8 mouse cellular contexts compared by ENCODE assay signal in genomic region chr5:146844945-146845365, GRCm38 (mm10). TPM values are rescaled to one million over a fixed set of nuclear protein-coding genes. Genes with fewer than 3 reads are reported as not detected.
DNase-seq lines count a peak whose midpoint lies in the region; ATAC-seq and TF ChIP-seq lines count a peak whose summit lies in the region.

Gene Rasl11a (plus strand): TSS chr5:146845071.

- no peaks in the 10 kb centered on the region for H3K9me3 ChIP-seq in G1E (replicated peaks)
- no peaks in the 10 kb centered on the region for H3K9me3 ChIP-seq in forebrain, embryonic 14.5 days (replicated peaks; ENCODE audit: control insufficient read depth, low read length)
- H3K9me3 ChIP-seq in heart, postnatal 0 days (replicated peaks; ENCODE audit: control insufficient read depth, low read length): no peaks in the 10 kb centered on the region
- H3K9me3 ChIP-seq in liver, embryonic 14.5 days (ENCODE audit: control insufficient read depth, low read length): no peaks in the 10 kb centered on the region
- H3K9me3 ChIP-seq in neural tube, embryonic 11.5 days (ENCODE audit: control insufficient read depth, low read length): no peaks in the 10 kb centered on the region

- H3K9ac ChIP-seq in forebrain, embryonic 14.5 days (ENCODE audit: low read length): peak within 1 kb of the TSS; percentile 69
- peak within 1 kb of the TSS; percentile 12 for H3K9ac ChIP-seq in heart, postnatal 0 days (replicated peaks; ENCODE audit: low read depth, low read length)
- peak within 1 kb of the TSS; percentile 16 for H3K9ac ChIP-seq in liver, embryonic 14.5 days (replicated peaks)
- H3K9ac ChIP-seq in neural tube, embryonic 11.5 days (ENCODE audit: low read length): peak within 1 kb of the TSS; percentile 81

- peaks cover 3% of the 10 kb centered on the region; the same call in 1 of the 2 replicates for H3K27me3 ChIP-seq in G1E (ENCODE audit: insufficient read depth, low read length)
- no peaks in the 10 kb centered on the region for H3K27me3 ChIP-seq in forebrain, embryonic 14.5 days (replicated peaks; ENCODE audit: control insufficient read depth, insufficient read depth, low read length)
- H3K27me3 ChIP-seq in heart, postnatal 0 days (ENCODE audit: control insufficient read depth, insufficient read depth, low read length): no peaks in the 10 kb centered on the region
- H3K27me3 ChIP-seq in liver, embryonic 14.5 days (ENCODE audit: control insufficient read depth, insufficient read depth, low read length): peaks cover 33% of the 10 kb centered on the region
- no peaks in the 10 kb centered on the region for H3K27me3 ChIP-seq in neural tube, embryonic 11.5 days (ENCODE audit: control insufficient read depth, insufficient read depth, low read length)

- peak; percentile 83 for DNase-seq in G1E (ENCODE audit: low spot score)
- peak; percentile 71 to 78 for DNase-seq in cerebellum, adult 18-20 months
- peak; percentile 91 for DNase-seq in forebrain, embryonic 14.5 days (ENCODE audit: low spot score)
- peak; percentile 81 for DNase-seq in heart, postnatal 0 days (ENCODE audit: low spot score)
- DNase-seq in kidney, postnatal 25 days: peak; percentile 87 to 91
- DNase-seq in liver, embryonic 14.5 days (ENCODE audit: low read depth in 3 of 3, low spot score in 3 of 3): peak in 1 of 3 experiments; percentile 55
- DNase-seq in neural tube, embryonic 11.5 days (ENCODE audit: low spot score): peak; percentile 89
- DNase-seq in testis, postnatal 10 days (ENCODE audit: low spot score): peak; percentile 84

- H3K4me1 ChIP-seq in G1E (ENCODE audit: insufficient read depth, low read depth, low read length): peaks cover 45% of the 10 kb centered on the region
- peaks cover 8% of the 10 kb centered on the region for H3K4me1 ChIP-seq in forebrain, embryonic 14.5 days (ENCODE audit: control insufficient read depth, insufficient read depth, low read length)
- peaks cover 12% of the 10 kb centered on the region; the same call in 1 of the 2 replicates for H3K4me1 ChIP-seq in heart, postnatal 0 days (ENCODE audit: control insufficient read depth, insufficient read depth)
- no peaks in the 10 kb centered on the region; a peak in 2 of 4 replicates for H3K4me1 ChIP-seq in liver, embryonic 14.5 days (replicated peaks; ENCODE audit: control insufficient read depth in 2 of 2, insufficient read depth in 2 of 2, low read length in 1 of 2)
- H3K4me1 ChIP-seq in neural tube, embryonic 11.5 days (ENCODE audit: control insufficient read depth, insufficient read depth, low read length): peaks cover 3% of the 10 kb centered on the region; the same call in 1 of the 2 replicates

- H3K4me3 ChIP-seq in G1E (ENCODE audit: low read depth, low read length): peak within 1 kb of the TSS; percentile 93
- peak within 1 kb of the TSS; percentile 55 for H3K4me3 ChIP-seq in forebrain, embryonic 14.5 days (ENCODE audit: low read depth, low read length)
- peak within 1 kb of the TSS; percentile 55 for H3K4me3 ChIP-seq in heart, postnatal 0 days (ENCODE audit: low read depth, low read length)
- peak within 1 kb of the TSS; percentile 45 to 50 for H3K4me3 ChIP-seq in liver, embryonic 14.5 days (ENCODE audit: insufficient read depth in 1 of 2, low read depth in 2 of 2, low read length in 2 of 2)
- H3K4me3 ChIP-seq in neural tube, embryonic 11.5 days (ENCODE audit: low read depth, low read length): peak within 1 kb of the TSS; percentile 72

- H3K4me2 ChIP-seq in forebrain, embryonic 14.5 days (ENCODE audit: low read length): peak within 1 kb of the TSS; percentile 92
- peak within 1 kb of the TSS; percentile 91 for H3K4me2 ChIP-seq in heart, postnatal 0 days (ENCODE audit: low read depth, low read length)
- H3K4me2 ChIP-seq in liver, embryonic 14.5 days (ENCODE audit: low read depth): peak within 1 kb of the TSS; percentile 77
- H3K4me2 ChIP-seq in neural tube, embryonic 11.5 days (ENCODE audit: low read depth): peak within 1 kb of the TSS; percentile 63

- WGBS in forebrain, embryonic 14.5 days: 0% methylated on average over 40 of the region's 40 CpGs
- WGBS in heart, postnatal 0 days: under 1% methylated on average over 40 of the region's 40 CpGs
- WGBS in liver, embryonic 14.5 days (ENCODE audit: insufficient replicate concordance): under 1% methylated on average over 40 of the region's 40 CpGs
- 0% methylated on average over 36 of the region's 40 CpGs for WGBS in neural tube, embryonic 11.5 days

- no peak for TF ChIP-seq EP300 in heart, postnatal 0 days (IDR thresholded peaks at IDR 0.05; ENCODE audit: low read depth)
- TF ChIP-seq EP300 in liver, embryonic 14.5 days (IDR thresholded peaks at IDR 0.05; ENCODE audit: low read depth): no peak

- no peak for TF ChIP-seq CTCF in G1E (IDR thresholded peaks at IDR 0.05; ENCODE audit: low read depth, low read length)
- peak; percentile 22; the same call in 1 of the 2 replicates for TF ChIP-seq CTCF in heart, postnatal 0 days (IDR thresholded peaks at IDR 0.05; ENCODE audit: low read depth)
- TF ChIP-seq CTCF in liver, embryonic 14.5 days (IDR thresholded peaks at IDR 0.05; ENCODE audit: low read depth): 0 out of 2 replicates have a peak, but pooled peaks have one; percentile 32

- peaks cover 21% of the 10 kb centered on the region for H3K36me3 ChIP-seq in G1E (replicated peaks)
- H3K36me3 ChIP-seq in forebrain, embryonic 14.5 days (ENCODE audit: control insufficient read depth, insufficient read depth, low read length): no peaks in the 10 kb centered on the region
- H3K36me3 ChIP-seq in heart, postnatal 0 days (replicated peaks; ENCODE audit: control insufficient read depth, insufficient read depth, low read length): no peaks in the 10 kb centered on the region
- H3K36me3 ChIP-seq in liver, embryonic 14.5 days (replicated peaks; ENCODE audit: control insufficient read depth, insufficient read depth, low read depth): no peaks in the 10 kb centered on the region
- no peaks in the 10 kb centered on the region for H3K36me3 ChIP-seq in neural tube, embryonic 11.5 days (ENCODE audit: control insufficient read depth, insufficient read depth, low read length)

- H3K27ac ChIP-seq in forebrain, embryonic 14.5 days (ENCODE audit: low read depth, low read length): peak within 1 kb of the TSS; percentile 34
- H3K27ac ChIP-seq in heart, postnatal 0 days (ENCODE audit: low read depth): peak within 1 kb of the TSS; percentile 49
- H3K27ac ChIP-seq in liver, embryonic 14.5 days: no peak within 1 kb of the TSS
- 0 out of 2 replicates have a peak within 1 kb of the TSS, but pooled peaks have one; percentile 58 for H3K27ac ChIP-seq in neural tube, embryonic 11.5 days (ENCODE audit: low read depth, low read length)

- ATAC-seq in G1E (ENCODE audit: extremely low read depth, insufficient number of reproducible peaks, low FRiP score, poor library complexity, severe bottlenecking): peak; percentile 92
- peak; percentile 96 for ATAC-seq in forebrain, embryonic 14.5 days
- peak; percentile 86 for ATAC-seq in heart, postnatal 0 days (ENCODE audit: insufficient read depth, low read depth)
- ATAC-seq in liver, embryonic 14.5 days (ENCODE audit: insufficient read depth): peak; percentile 81
- peak; percentile 93 for ATAC-seq in neural tube, embryonic 11.5 days (ENCODE audit: insufficient read depth, low FRiP score, low TSS enrichment)

RNA-seq across cellular contexts. Expression of gene Rasl11a, which starts in this region (rescaled TPM):
- total RNA-seq in G1E (2014; fragmentation: Nextera tagmentation) (19.7 and 24.1 TPM in 2 replicates), G1E (2017) (126 and 139 TPM in 2 replicates)
- 86.7 and 87.5 TPM in 2 replicates for polyA plus RNA-seq in G1E (2012)
- 6.4 and 8.6 TPM in 2 replicates for polyA plus RNA-seq in forebrain, embryonic 14.5 days (2014; fragmentation: Nextera tagmentation; extraction: Ambion mirVana)
- 7.9 and 18.8 TPM in 2 replicates for total RNA-seq in heart, postnatal 0 days (2014; rRNA removed; ENCODE audit: low replicate concordance)
- 7.7 and 8.5 TPM in 2 replicates for polyA plus RNA-seq in heart, postnatal 0 days (2015; fragmentation: Nextera tagmentation; extraction: Ambion mirVana)
- polyA plus RNA-seq in liver, embryonic 14.5 days (2012; rRNA removed): 0.56 and 0.94 TPM in 2 replicates
- 0.85 and 0.94 TPM in 2 replicates for polyA plus RNA-seq in liver, embryonic 14.5 days (2014; fragmentation: Nextera tagmentation; extraction: Ambion mirVana)
- polyA plus RNA-seq in neural tube, embryonic 11.5 days (2014; fragmentation: Nextera tagmentation; extraction: Ambion mirVana): 23.0 and 25.0 TPM in 2 replicates

Comparison
In these comparisons a context has a peak if more than half of its experiments do, and no peak if none do; other contexts are left out.
1. Peak in ATAC-seq, H3K4me3 ChIP-seq, H3K9ac ChIP-seq and H3K4me2 ChIP-seq in liver, embryonic 14.5 days; RNA of the gene not detected or under 1 TPM.
2. H3K9ac ChIP-seq: peak in every context shown above with its lines; median percentile 81 in neural tube, embryonic 11.5 days; 69 in forebrain, embryonic 14.5 days; 16 in liver, embryonic 14.5 days; 12 in heart, postnatal 0 days.